Mouse (Mus musculus): ENCODE data around the gene E130114P18Rik. TPM values are rescaled to one million over a fixed set of nuclear protein-coding genes. Genes with fewer than 3 reads are reported as not detected.

The E130114P18Rik gene
- 50.8 and 52.3 TPM in 2 replicates for polyA plus RNA-seq (2016; fragmentation: Nextera tagmentation; extraction: Ambion mirVana)

- Histone ChIP-seq H3K4me1 (peaks cover 33% of the 10 kb centered on the region), H3K4me3 (replicated peaks) (peak within 1 kb of the TSS; percentile 63), H3K4me2 (peak within 1 kb of the TSS; percentile 83), H3K9ac (peak within 1 kb of the TSS; percentile 99), H3K27ac (peak within 1 kb of the TSS; percentile 94), H3K27me3 (no peaks in the 10 kb centered on the region), H3K9me3 (no peaks in the 10 kb centered on the region), H3K36me3 (replicated peaks) (peaks cover 4% of the 10 kb centered on the region)
- ATAC-seq (ENCODE audit: low FRiP score) = peak; percentile 70
- WGBS = under 1% methylated on average over 37 of the region's 37 CpGs
Observed at GRCm38 (mm10) chr4:97777706-97778176, at the start of gene E130114P18Rik. E130114P18Rik (minus strand) TSS chr4:97778078.

GRCm38 (mm10) chr4:97827115-97827514, 49.2 kb upstream of the E130114P18Rik start:
- Histone ChIP-seq H3K27me3 (no peaks in the 10 kb centered on the region), H3K4me2 (0 out of 2 replicates have a peak overlapping the region, but pooled peaks have one; percentile 2), H3K27ac (peak overlapping the region; percentile 63), H3K36me3 (replicated peaks) (no peaks in the 10 kb centered on the region), H3K9ac (no peak overlapping the region), H3K4me3 (replicated peaks) (no peak overlapping the region), H3K4me1 (peaks cover 49% of the 10 kb centered on the region), H3K9me3 (no peaks in the 10 kb centered on the region)
- WGBS = 40% methylated on average over 6 of the region's 6 CpGs
- ATAC-seq (ENCODE audit: low FRiP score) = peak; percentile 28; the same call in 1 of the 2 replicates

DNA sequence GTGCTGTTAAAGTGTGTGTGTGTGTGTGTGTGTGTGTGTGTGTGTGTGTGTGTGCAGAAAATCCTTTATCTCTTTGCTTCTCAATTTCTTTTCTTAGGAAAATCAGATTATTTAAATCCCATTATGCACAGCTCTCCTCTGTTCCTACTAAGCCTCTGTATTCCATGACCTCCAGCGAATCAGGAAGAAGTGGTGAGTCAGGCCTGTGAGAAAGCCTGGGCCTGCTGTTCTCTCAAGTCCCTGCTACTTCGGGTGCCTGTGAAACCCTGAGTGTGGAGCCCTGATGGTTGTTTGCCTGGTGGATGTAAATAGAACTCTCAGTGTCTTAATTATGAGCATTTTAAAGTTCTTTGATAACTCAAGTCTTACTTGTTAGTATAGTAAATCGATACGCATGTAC, 48.0 kb upstream of the E130114P18Rik start:
- peak; percentile 49; the same call in 1 of the 2 replicates for ATAC-seq (ENCODE audit: low FRiP score)
- Histone ChIP-seq H3K9me3 (no peaks in the 10 kb centered on the region), H3K4me1 (peaks cover 49% of the 10 kb centered on the region), H3K4me3 (replicated peaks) (no peak overlapping the region), H3K27me3 (no peaks in the 10 kb centered on the region), H3K36me3 (replicated peaks) (no peaks in the 10 kb centered on the region), H3K4me2 (no peak overlapping the region), H3K9ac (no peak overlapping the region), H3K27ac (peak overlapping the region; percentile 46)
- WGBS = 43% methylated on average over 4 of the region's 4 CpGs

- H3K9me3 ChIP-seq = no peaks in the 10 kb centered on the region
- H3K9ac ChIP-seq = no peak overlapping the region
- no peak overlapping the region for H3K4me3 ChIP-seq (replicated peaks)
- no peaks in the 10 kb centered on the region for H3K27me3 ChIP-seq
- no peaks in the 10 kb centered on the region for H3K36me3 ChIP-seq (replicated peaks)
- 19% methylated on average over 4 of the region's 4 CpGs for WGBS
- no peak for ATAC-seq (ENCODE audit: low FRiP score)
- peak overlapping the region; percentile 46 for H3K27ac ChIP-seq
- no peak overlapping the region for H3K4me2 ChIP-seq
- H3K4me1 ChIP-seq = peaks cover 49% of the 10 kb centered on the region
Observed at GRCm38 (mm10) chr4:97825432-97825831, 47.6 kb upstream of the E130114P18Rik start.

- 42% methylated on average over 4 of the region's 4 CpGs for WGBS
- Histone ChIP-seq H3K4me3 (replicated peaks) (no peak overlapping the region), H3K4me1 (peaks cover 49% of the 10 kb centered on the region), H3K27me3 (no peaks in the 10 kb centered on the region), H3K9me3 (no peaks in the 10 kb centered on the region), H3K9ac (no peak overlapping the region), H3K36me3 (replicated peaks) (no peaks in the 10 kb centered on the region), H3K4me2 (0 out of 2 replicates have a peak overlapping the region, but pooled peaks have one; percentile 10), H3K27ac (peak overlapping the region; percentile 56; the same call in 1 of the 2 replicates)
- no peak for ATAC-seq (ENCODE audit: low FRiP score)
Observed at GRCm38 (mm10) chr4:97824451-97824850, 46.6 kb upstream of the E130114P18Rik start.

DNA sequence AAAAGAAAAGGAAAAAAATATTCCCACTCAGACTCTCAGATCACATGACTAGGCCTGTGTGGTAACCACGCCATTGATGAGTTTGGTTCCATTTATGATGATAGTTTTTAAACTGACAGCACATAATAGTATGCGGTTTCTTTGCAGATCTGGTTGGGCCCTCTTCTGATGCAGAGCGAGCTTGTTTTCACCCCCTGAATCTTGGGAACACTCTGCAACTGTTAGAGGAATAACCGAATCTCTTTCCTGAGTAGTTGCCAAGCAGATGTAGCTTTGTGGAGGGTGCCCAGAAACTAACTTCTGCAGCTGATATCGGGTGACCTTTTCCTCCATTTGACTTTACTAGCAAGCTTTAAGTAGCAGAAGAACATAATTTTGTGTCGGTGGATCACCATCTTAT, 45.6 kb upstream of the E130114P18Rik start:
- peaks cover 46% of the 10 kb centered on the region for H3K4me1 ChIP-seq
- no peak for ATAC-seq (ENCODE audit: low FRiP score)
- H3K36me3 ChIP-seq (replicated peaks) = no peaks in the 10 kb centered on the region
- H3K4me2 ChIP-seq = no peak overlapping the region
- no peaks in the 10 kb centered on the region for H3K27me3 ChIP-seq
- H3K4me3 ChIP-seq (replicated peaks) = no peak overlapping the region
- no peak overlapping the region for H3K27ac ChIP-seq
- H3K9ac ChIP-seq = no peak overlapping the region
- 93% methylated on average over 6 of the region's 6 CpGs for WGBS
- H3K9me3 ChIP-seq = no peaks in the 10 kb centered on the region

DNA sequence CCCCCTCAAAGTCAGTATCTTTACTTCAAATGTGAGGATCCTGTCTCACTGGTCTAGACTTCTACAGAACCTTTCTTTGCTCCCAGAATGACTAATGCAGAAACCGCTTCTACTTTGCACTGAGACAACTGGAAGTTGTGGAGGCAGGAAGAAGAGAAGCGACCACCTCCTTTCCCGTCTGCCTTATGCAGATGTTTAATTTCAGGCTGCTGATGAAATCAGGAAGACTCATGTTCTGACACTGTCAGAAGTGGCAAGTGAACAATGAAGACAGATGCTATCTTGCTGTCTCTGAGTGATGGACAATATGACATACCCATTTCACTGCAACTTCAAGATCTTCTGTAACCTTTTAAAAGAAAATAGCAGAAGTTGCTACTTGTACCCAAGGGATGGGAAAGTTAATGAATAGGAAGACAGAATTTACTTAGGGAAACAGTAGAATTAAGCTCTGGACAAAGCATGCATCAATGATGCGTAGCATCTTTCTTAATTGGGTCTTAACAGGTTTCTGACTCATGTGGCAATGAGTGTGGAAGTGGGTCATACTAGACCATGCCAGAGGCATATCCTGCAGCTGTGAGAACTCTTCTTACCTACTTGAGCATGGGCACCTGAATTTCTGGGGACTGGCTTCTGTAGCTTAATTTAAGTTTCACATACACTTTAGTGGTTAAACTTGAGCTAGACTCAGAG, 43.8 kb upstream of the E130114P18Rik start:
- Histone ChIP-seq H3K4me1 (peaks cover 38% of the 10 kb centered on the region), H3K9ac (no peak overlapping the region), H3K9me3 (no peaks in the 10 kb centered on the region), H3K4me2 (no peak overlapping the region), H3K4me3 (replicated peaks) (no peak overlapping the region), H3K27me3 (no peaks in the 10 kb centered on the region), H3K36me3 (replicated peaks) (no peaks in the 10 kb centered on the region), H3K27ac (no peak overlapping the region)
- 88% methylated on average over 4 of the region's 4 CpGs for WGBS
- no peak for ATAC-seq (ENCODE audit: low FRiP score)

GRCm38 (mm10) chr4:97820474-97821259, 42.8 kb upstream of the E130114P18Rik start:
- Histone ChIP-seq H3K27me3 (no peaks in the 10 kb centered on the region), H3K27ac (no peak overlapping the region), H3K4me1 (peaks cover 28% of the 10 kb centered on the region), H3K4me2 (no peak overlapping the region), H3K9ac (no peak overlapping the region), H3K9me3 (no peaks in the 10 kb centered on the region), H3K36me3 (replicated peaks) (no peaks in the 10 kb centered on the region), H3K4me3 (replicated peaks) (no peak overlapping the region)
- no peak for ATAC-seq (ENCODE audit: low FRiP score)
- WGBS = 82% methylated on average over 4 of the region's 4 CpGs

GRCm38 (mm10) chr4:97819101-97819500, 41.2 kb upstream of the E130114P18Rik start:
- H3K9me3 ChIP-seq = no peaks in the 10 kb centered on the region
- H3K4me1 ChIP-seq = peaks cover 12% of the 10 kb centered on the region
- WGBS = 83% methylated on average over 8 of the region's 8 CpGs
- H3K9ac ChIP-seq = no peak overlapping the region
- H3K4me2 ChIP-seq = no peak overlapping the region
- no peaks in the 10 kb centered on the region for H3K27me3 ChIP-seq
- ATAC-seq (ENCODE audit: low FRiP score) = no peak
- H3K4me3 ChIP-seq (replicated peaks) = no peak overlapping the region
- 0 out of 2 replicates have a peak, but pooled peaks cover 3% of the 10 kb centered on the region for H3K36me3 ChIP-seq (replicated peaks)
- H3K27ac ChIP-seq = no peak overlapping the region

GRCm38 (mm10) chr4:97818498-97818897, 40.6 kb upstream of the E130114P18Rik start:
- H3K4me2 ChIP-seq = no peak overlapping the region
- WGBS = 72% methylated on average over 3 of the region's 3 CpGs
- no peaks in the 10 kb centered on the region for H3K27me3 ChIP-seq
- ATAC-seq (ENCODE audit: low FRiP score) = no peak
- H3K36me3 ChIP-seq (replicated peaks) = 0 out of 2 replicates have a peak, but pooled peaks cover 3% of the 10 kb centered on the region
- no peak overlapping the region for H3K9ac ChIP-seq
- H3K9me3 ChIP-seq = no peaks in the 10 kb centered on the region
- no peak overlapping the region for H3K4me3 ChIP-seq (replicated peaks)
- H3K4me1 ChIP-seq = peaks cover 10% of the 10 kb centered on the region; the same call in 1 of the 2 replicates
- no peak overlapping the region for H3K27ac ChIP-seq

DNA sequence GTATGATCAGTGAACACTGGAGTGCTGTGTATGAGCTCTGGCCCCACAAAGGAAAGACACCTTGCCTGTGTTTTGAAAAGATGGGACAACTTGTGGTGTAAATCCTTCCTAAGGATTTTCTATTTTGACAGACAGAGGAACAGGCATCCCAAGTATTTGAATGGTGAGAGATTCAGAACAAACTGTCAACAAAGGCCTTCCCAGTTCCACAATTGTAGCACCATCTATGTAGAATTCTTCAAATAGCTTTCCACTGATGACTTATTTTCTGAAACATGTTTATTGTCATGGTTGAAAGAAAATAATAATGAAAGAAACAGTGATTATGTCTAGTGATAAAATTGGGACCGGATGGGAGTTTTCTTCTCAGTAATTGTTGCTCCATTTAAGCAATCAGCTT, 39.9 kb upstream of the E130114P18Rik start:
- WGBS = 73% methylated on average over 1 of the region's 1 CpGs
- ATAC-seq (ENCODE audit: low FRiP score) = no peak
- no peak overlapping the region for H3K27ac ChIP-seq
- H3K9ac ChIP-seq = no peak overlapping the region
- H3K9me3 ChIP-seq = no peaks in the 10 kb centered on the region
- H3K4me1 ChIP-seq = peaks cover 6% of the 10 kb centered on the region; the same call in 1 of the 2 replicates
- 0 out of 2 replicates have a peak, but pooled peaks cover 3% of the 10 kb centered on the region for H3K36me3 ChIP-seq (replicated peaks)
- H3K4me2 ChIP-seq = no peak overlapping the region
- no peaks in the 10 kb centered on the region for H3K27me3 ChIP-seq
- H3K4me3 ChIP-seq (replicated peaks) = no peak overlapping the region

DNA sequence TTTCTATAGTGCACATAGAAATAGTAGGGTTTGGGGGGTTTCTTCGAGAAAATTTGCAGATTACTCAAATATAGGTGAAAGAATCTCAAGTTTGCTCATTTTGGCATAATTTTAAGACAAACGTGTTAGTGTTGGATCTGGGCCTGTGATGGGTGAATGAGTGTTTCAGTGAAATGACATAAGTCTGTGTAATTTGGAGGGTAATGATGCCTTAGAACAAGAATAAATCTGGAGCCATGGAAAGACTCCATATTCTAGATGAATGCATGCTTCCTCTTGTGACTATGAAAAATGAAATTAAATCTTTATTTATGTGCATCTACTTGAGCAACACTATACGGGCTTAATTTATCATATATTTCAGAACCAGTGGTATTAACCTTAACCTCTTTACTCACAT, 38.9 kb upstream of the E130114P18Rik start:
- H3K27ac ChIP-seq = no peak overlapping the region
- WGBS = 84% methylated on average over 3 of the region's 3 CpGs
- no peak for ATAC-seq (ENCODE audit: low FRiP score)
- peaks cover 6% of the 10 kb centered on the region; the same call in 1 of the 2 replicates for H3K4me1 ChIP-seq
- no peak overlapping the region for H3K9ac ChIP-seq
- H3K27me3 ChIP-seq = no peaks in the 10 kb centered on the region
- H3K36me3 ChIP-seq (replicated peaks) = 0 out of 2 replicates have a peak, but pooled peaks cover 3% of the 10 kb centered on the region
- H3K4me2 ChIP-seq = no peak overlapping the region
- H3K4me3 ChIP-seq (replicated peaks) = no peak overlapping the region
- no peaks in the 10 kb centered on the region for H3K9me3 ChIP-seq

Measured in forebrain, embryonic 12.5 days (tissue).